Mouse (Mus musculus) lung, postnatal 25 days (tissue): ENCODE data around the gene D130043K22Rik.
A peak's percentile ranks its signal among the peaks of the same experiment; 100 is the strongest.
"Not testable (repeated sequence)": the region's sequence is repeated elsewhere in the genome, so short reads cannot be mapped to it uniquely, and the experiment has no call there.

ENCODE experiments used
- DNase-seq: peaks from one replicate; pipeline ENCODE4 v3.0.0; 2022; ENCODE audit warnings: low spot score

D130043K22Rik gene

DNA sequence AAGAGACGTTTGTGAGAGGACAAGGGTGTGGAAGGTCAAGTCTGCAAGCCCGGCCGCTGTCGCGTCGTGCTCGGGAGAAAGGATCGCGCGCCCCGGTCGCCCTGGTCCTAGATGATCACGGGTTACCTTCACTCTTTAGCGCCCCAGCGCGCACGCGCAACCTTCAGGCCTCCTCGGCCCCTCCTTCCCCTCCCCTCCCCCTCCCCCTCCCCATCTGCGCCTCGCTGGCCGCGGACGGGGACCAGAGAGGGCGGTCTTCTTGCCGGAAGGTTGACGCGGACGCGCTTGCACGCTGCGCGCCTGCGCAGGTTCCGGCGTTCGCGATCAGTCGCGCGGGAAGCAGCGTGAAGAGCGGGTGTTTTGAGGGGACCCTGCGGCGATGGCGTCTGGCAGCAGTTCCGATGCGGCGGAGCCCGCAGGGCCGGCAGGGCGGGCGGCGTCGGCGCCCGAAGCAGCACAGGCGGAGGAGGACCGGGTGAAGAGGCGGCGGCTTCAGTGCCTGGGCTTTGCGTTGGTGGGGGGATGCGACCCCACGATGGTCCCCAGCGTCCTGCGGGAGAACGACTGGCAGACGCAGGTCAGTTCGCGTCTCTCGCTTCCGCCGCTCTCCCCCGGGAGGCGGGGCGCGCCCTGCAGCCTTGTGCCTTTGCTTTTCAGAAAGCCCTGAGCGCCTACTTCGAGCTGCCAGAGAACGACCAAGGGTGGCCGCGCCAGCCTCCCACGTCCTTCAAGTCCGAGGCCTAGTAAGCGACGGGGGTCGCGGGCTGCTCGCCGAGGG, 13.4 kb upstream of the D130043K22Rik start, which contains the start of the genes Acot13 and Tdp2:
Acot13 (minus strand) TSS at position 188 of the 778 bp plus-strand sequence.
Tdp2 (plus strand) TSS at position 327 of the 778 bp plus-strand sequence.
- DNase-seq, result peak; percentile 94

DNA sequence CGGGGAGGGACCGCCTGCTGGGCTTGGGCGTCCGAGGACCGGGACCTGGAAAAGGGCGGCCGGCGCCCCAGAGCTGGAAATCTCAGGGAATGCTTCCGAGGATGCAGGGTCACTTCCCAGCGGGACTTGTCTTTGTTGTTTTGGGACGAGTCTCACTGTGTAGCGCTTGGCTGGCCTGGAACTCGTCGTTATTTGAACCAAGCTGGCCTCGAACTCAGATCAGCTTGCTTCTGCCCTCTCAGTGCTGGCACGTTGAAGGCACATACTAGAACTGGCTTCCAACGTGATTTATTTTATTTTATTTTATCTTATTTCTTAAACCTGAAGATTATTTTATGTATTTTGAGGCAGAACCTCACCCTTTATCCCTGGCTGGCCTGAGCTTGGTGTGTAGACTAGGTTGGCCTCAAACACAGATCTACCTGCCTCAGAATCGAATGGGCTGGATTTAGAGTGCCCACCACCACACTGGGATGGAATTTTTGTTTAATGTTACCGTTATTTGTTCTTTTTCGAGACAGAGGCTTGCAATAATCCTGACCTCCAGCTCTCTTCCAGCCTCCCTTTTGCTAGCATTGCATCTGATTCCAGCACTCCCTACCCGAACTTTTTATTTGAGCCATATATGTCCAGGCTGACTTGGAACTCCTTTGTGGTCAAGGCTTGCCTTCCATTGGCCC, 12.7 kb upstream of the D130043K22Rik start:
- no peak for DNase-seq

DNA sequence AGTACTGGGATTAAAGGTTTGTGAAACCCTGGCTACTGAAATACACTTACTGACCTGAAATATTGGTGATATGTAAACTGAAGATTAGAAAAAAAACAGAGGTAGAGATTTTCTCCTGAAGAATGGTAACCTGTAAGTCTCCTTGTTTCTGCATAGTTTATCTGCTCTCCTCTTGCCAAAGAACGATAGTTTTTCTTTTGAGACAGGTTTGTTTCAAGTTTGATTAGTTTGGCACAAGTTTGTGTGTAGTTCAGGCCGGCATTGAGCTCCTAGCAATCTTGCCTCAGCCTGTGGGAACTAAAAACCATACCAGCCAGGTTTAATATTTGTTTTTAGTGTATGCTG, 12.2 kb upstream of the D130043K22Rik start:
- DNase-seq, result no peak

DNA sequence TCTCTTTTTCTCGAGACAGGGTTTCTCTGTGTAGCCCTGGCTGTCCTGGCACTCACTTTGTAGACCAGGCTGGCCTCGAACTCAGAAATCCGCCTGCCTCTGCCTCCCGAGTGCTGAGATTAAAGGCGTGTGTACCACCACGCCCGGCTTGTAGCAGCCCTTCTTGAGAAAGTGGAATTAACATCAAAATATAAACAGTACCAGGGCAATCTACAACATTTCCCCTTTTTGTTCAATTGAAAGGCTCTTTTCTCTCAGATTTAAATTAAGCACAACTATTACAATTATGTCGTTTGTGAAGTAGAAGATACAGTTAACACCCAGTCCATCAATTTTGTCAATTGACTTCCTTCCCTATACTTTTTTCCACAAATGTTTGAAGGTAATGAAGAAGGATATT, 7.2 kb upstream of the D130043K22Rik start:
- DNase-seq, result not testable (repeated sequence)

DNA sequence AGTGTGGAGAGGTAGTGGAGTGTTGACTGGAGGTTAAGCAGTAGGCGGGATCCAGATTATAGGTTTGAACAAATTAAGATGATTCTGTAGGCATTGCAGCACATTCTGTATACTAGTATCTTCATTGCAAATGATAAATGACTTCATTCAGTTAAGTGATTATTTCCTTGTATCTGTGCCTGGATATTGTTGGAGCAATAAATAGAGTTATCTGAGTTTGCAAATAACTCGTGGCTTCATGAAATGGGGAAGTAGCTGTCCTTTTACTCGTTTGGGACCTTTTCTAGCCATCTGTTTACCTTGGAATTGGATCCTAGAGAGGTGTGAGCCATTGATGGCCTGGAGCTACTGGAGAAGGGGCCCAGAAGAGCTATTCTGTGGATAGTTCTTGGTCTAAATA, 5.1 kb upstream of the D130043K22Rik start:
- no peak for DNase-seq

DNA sequence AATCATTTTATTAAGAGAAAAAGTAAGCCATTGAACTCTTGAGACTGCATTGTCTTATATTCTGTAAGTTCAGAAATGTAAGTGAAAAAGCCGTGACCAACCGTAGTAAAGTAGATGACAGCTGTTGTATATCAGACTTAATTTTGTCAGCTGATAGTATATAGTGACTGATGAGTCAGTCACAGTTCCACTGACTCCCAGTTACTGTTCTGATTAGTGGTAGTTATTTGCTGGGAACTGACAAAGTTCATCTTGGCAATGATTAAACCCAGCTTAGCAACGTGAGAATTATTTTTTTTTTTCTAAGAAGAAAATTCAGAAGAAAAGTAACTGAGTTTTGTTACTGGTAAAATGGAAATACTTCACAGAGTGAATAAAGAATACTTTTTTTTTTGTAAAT, 3.2 kb upstream of the D130043K22Rik start:
- DNase-seq, result no peak

DNA sequence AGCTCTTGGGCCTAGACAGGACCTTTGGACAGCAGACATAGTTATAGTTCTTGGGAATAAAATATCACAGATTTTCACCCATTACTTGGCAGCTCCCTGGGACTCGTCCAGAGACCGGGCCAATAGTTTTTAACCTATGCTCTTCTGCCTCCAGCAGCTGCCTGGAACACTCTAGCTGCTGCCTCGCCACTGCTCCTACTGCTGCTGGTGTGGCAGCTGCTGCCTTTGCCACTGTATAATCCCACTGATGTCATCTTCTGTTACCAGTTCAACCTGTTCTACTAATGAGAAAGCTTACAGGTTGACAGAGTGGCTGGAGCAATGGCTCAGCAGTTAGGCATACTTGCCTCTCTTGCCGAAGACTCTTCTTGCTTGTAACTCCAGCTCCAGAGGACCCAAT, 4.4 kb downstream of the D130043K22Rik start:
- DNase-seq, result no peak

DNA sequence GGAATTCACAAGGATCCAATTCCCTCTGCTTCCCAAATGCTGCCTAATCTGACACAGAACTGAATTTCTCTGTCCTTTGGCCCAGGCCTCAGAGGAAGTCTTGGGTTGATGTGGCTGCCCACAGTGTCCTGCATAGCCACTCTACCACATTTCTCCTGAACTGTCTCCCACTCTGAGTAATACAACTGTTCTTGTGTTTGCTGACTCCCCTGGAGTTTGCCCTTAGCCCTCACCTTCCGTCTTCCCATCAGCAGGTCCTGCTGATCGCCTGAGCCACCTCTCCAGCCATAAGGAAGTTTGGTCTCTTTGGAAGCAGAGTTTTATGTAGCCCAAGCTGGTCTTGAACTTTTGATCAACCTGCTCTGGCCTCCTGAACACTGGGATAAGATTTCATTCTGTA, 7.1 kb downstream of the D130043K22Rik start:
- no peak for DNase-seq

DNA sequence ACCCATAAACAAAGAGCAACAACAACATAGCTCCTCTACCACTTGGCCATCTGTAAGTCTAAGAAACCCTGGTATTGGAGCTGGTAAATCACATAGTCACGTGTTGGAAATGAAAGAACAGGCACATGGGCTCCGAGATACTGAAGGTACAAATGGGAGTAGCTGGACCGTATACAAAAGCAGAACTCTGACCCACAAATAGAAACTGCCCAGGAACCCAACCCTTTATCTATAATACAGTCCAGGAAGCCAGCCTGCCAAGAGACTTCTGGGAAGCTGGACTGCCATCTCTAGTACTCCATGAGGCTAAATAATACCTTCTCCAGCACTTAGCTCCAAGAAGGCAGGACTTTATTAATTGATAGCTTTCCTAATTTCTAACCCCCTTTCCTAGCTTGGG, 7.6 kb downstream of the D130043K22Rik start:
- no peak for DNase-seq

DNA sequence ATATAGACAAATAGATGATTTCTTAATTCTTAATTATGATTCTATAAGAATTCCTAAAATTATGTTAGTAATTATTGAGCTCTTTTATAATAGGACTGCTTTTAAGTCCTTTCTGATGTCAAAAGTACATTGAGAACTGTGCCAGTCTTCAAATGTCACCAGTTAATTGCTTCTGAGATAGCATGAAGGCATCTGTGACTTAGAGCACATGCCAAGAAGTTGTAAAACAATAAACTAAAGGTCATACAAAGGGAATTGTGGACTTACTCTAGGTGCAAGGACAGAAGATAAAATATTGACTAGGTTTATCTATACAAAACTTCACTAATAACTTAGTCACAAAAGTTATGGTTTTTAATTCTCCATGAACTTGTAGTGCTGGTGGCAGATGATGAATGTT, 14.2 kb downstream of the D130043K22Rik start:
- DNase-seq, result no peak

DNA sequence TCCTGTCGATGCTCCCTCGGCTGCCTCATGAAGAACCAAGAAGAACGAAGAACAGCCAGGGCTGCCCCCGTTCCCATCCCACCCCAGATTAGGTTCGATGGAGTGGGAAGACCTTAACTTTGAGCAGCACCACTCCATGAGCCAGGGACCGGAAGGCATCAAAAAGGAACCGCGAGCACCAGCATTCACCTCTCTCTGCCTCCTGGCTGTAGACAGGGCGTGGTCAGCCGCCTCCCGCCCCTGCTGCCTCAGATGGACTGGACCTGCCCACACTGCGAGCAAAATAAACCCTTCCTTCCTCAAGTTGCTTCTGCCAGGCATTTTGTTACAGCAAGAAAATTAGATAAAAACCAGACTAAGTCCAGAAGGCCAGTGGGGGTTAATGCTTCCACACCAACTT, 16.1 kb downstream of the D130043K22Rik start:
- no peak for DNase-seq

DNA sequence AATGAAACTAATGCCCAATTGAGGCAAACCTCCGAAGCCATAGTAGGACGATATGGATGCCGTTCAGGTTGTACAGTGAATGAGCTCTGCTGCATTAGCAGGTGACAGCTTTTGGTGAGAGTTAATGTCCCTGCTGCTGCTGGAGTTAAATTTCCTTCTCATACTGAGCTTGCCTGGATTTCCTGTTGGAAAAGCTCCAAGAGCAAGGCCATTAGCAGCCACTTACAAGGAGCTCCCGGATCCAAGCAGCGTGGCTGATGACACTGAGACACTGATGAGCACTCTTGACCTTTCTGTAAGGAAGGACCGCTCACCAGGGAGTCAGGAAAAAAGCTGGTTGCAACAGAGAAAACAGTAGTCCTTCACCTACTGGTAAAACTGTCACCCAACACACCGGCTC, 17.1 kb downstream of the D130043K22Rik start:
- DNase-seq, result peak; percentile 2

DNA sequence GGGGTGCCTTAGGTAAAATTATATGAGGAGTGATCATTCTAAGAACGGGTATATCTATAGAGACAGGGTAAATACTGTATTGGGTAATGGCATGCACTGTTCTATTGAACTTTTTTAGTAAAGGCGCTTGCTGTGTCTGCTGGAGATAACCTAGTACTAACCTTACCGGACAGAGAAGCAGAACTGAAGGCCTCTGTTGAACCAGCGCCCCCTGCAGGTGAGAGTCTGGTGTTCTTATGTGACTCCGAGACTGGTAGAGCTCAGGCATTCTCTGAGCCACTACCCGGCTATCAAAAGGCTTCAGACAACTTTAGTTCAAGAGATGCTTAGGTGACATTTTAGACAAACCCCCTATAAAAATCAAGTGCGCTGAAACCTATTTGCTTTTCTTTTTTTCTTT, 17.6 kb downstream of the D130043K22Rik start:
- DNase-seq, result peak; percentile 55

DNA sequence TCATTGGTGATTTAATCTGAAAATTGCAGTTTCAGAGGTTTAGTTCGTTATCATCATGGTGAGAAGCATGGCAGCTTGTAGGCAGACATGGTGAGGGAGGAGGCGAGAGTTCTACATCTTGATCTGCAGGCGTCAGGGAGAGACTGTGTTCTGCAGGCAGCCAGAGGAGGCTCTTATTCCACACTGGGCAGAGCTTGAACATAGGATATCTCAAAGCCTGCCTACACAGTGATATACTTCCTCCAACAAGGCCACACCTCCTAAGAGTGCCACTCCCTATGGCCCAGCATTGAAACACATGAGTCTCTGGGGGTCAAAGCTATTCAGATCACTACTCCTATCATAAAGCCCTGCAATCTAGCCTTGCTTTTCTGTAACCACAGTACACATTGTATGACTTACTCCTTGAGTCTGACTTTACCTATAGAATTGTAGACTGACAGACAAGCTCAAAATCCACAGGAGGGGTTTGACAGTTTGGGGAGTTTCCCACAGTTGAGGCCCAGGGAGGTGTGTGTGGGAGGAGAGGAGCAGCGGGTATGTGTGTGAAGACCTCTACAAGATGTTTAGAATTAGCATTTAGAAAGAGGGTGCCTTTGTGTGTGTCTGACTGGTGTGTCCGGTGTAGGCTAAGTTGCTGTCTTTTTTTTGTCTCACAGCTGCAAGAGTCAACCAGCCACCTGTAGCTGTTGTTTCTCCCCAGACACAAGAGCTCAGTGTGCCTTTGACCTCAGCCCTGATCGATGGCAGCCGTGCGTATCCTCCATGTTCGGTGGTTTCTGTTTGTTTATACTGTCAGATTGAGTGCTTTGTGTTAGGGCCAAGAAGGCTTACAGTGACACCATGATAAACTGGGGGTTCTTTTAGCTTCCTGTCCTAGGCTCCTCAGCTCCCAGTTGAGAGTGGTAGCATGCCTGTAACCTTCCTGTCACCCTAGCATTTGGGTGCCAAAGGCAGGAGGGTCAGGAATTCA, 21.8 kb downstream of the D130043K22Rik start:
- no peak for DNase-seq

DNA sequence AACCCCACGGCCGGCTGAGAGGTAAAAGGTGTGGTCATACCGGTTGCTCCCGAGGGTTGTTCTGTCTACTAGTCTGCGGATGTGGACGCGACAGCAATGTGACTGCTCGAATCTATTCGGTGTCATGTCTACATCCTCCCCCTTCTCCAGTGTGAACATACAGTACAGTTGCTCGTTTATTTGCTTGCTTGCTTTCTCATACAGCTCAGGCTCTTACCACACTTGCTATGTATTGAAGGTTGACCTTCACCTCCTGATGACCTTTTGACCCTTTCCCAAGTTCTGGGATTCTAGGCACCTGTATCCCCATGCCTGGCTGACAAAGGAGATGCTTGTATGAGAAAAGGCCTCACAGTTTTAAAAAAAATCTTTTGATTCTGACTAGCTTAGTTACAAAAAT, 22.9 kb downstream of the D130043K22Rik start:
- DNase-seq, result no peak

DNA sequence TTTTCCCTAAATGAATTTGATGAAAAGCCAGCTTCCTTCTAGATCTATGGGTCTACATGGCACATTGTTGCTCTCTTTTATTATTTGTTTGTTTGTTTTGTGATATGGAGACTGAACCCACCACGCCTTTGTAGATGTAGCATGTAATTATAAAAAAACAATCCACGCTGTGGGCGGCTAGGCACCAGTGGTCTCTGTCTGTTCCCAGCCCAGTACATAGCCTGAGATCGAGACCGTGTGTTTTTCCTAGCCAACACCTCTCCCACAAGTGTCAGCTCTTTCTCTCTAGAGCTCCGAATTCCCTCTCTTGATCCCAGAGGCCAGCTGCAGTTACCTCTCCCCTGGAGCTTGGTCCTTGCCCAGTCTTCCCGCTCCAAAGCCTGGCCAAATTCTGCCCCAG, 23.3 kb downstream of the D130043K22Rik start:
- DNase-seq, result no peak

DNA sequence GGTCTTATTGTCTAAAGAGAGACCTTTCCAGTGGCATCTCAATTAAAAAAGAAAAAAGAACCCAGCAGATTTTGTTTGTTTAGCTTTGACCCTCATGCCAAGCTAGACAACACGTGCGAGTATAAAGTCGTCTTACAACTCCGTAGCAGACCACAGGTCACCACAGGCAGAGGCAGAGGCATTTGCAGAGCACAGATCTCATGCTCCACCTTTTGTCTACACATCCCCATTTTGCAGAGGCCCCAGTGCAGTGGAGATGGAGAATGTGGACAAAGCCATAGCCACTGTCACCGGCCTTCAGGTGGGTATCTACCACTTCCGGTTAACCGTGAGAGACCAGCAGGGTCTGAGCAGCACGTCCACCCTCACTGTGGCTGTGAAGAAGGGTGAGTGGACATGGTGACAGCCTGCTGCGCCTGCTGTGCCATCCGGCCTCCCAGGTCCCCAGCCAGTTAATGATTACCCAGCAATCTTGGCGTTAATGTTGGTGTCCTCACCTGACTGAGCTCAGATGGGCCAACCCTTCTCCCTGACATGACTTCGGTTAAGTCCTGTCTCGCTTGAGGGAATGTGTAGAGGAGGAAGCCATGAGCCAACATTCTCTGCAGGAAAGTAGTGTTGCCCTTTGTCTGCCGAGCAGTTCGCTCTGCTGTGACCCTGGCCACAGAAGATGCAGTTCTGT, 34.6 kb downstream of the D130043K22Rik start:
- DNase-seq, result no peak

DNA sequence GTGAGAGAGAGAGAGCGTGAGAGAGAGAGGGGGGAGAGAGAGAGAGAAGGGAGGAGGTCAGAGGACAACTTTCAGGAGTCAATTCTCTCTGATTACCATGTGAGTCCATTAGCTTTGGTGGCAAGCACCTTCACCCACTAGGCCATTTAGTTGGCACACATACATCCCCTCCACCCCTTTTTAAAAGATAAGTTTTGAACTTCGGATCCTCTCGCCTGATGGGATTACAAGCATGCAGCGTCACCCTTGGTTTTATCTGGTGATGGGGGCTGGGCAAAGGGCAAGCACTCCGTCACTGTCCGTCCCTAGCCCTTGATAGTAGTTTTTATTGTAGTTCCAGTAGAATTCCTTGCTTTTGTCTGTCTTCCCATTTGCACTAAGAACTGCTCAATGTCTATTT, 35.3 kb downstream of the D130043K22Rik start:
- DNase-seq, result no peak

DNA sequence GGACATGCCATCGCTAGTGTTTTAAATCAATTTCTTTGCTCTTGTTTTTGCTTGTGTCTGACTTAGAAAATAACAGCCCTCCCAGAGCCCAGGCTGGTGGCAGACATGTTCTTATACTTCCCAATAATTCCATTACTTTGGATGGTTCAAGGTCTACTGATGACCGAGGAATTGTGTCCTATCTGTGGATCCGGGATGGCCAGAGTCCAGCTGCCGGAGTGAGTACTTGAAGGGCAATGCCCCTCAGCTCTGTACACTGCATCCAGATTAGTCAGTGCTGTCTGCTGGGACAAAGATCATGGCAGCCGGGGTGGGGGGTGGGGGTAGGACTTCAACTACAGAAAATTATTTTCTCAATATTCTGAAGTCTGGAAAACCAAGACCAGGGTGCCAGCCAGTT, 35.8 kb downstream of the D130043K22Rik start:
- DNase-seq, result no peak

DNA sequence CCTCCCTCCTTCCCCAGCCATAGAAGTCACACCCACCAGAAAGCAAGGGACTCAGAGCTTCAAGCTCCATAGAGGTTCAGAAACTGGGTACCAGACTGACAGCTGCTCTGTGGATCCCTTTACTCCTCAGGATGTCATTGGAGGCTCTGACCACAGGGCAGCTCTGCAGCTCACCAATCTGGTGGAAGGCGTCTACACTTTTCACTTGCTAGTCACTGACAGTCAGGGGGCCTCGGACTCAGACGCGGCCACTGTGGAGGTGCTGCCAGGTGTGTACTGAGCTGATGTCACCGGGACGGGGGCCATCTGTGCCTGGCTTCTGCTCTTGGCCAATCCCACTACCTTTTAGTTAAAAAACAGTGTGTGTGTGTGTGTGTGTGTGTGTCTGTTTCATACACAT, 37.5 kb downstream of the D130043K22Rik start:
- DNase-seq, result no peak

DNA sequence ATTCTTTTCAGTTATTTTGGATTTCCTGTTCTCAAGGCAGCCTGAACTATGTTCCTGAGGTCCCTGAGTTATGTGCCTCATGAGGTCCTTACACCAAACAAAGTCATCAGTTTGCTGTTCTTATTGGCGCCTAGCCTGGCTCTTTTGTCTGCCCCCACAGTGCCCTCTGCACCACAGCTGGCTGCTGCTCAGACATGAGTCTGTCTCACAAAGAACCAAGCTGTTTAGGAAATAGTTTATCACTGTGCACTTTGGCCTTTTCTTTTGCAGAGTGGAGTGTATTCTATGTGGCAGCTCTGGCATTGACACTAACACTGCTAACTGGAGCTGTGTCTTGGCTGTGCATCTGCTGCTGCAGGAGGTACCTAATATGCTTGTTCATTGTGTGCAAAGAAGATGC, 44.6 kb downstream of the D130043K22Rik start:
- no peak for DNase-seq

DNA sequence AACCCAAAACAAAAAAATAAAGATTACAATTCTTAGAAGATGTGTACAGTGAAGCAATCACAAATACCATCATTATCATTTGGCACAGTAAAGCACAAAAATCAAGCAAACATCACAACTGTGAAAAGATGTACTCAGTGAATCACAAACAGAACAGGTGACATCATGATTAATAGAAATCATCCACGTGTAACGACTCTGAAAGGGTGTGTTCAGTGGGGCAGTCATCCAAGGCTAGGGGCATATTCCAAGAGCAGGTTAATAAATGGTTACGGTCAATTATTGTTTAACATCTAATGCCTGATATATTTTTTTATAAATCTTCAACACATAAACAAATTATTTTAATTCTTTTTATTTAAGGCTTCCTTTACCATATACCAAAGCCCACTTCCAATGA, 47.6 kb downstream of the D130043K22Rik start:
- no peak for DNase-seq
